Mouse (Mus musculus) olfactory bulb, adult 2 months (tissue): Measurements from ENCODE around the gene 7420426K07Rik. TPM values are rescaled to one million over a fixed set of nuclear protein-coding genes. Genes with fewer than 3 reads are reported as not detected.

Experiments
- H3K27ac ChIP-seq: fragments of 200-500 bp; 2 replicates; pipeline ENCODE4 v1.5.1; 2012; ENCODE audit warnings: low read depth, low read length; ENCODE audit not compliant: insufficient read depth
- H3K4me1 ChIP-seq: fragments of 200-500 bp; 2 replicates; pipeline ENCODE4 v1.6.1; 2012; ENCODE audit warnings: low read length; ENCODE audit not compliant: control insufficient read depth, insufficient read depth
- H3K4me3 ChIP-seq: fragments of 200-500 bp; 2 replicates; pipeline ENCODE4 v1.5.1; 2012; ENCODE audit warnings: mild to moderate bottlenecking, low read depth, low read length, moderate library complexity; ENCODE audit not compliant: insufficient read depth
- CTCF ChIP-seq: fragments of 200-500 bp; IDR thresholded peaks from 2 replicates; pipeline ENCODE4 v1.5.1; 2012; ENCODE audit warnings: low read depth, mild to moderate bottlenecking, low read length, moderate library complexity; ENCODE audit not compliant: insufficient read depth
- POLR2A ChIP-seq: fragments of 200-500 bp; IDR thresholded peaks from 2 replicates; pipeline ENCODE4 v1.6.1; 2012; ENCODE audit warnings: mild to moderate bottlenecking, low read depth, low read length, moderate library complexity; ENCODE audit not compliant: insufficient read depth
- WGBS: fragments of 180-500 bp; shearing (Covaris S2); methylation state at CpG from one replicate; pipeline ENCODE4 v1.1.7; 2018; 5-methylcytosine and 5-hydroxymethylcytosine counted together
- polyA plus RNA-seq: library from polyadenylated mRNA; stranded (reverse); fragments of >200 nt; gene quantifications from 2 replicates; pipeline ENCODE4 v1.2.4, GENCODE M21; 2012; ENCODE audit warnings: low replicate concordance; ENCODE audit not compliant: missing spikeins, insufficient read depth, insufficient read length

Gene 7420426K07Rik
- polyA plus RNA-seq: not detected in 2 replicates

GRCm38 (mm10) chr9:98902819-98903218, at the start of gene 7420426K07Rik:
7420426K07Rik (plus strand) TSS chr9:98903119.
- 96% methylated on average over 2 of the region's 2 CpGs for WGBS
- TF ChIP-seq CTCF (no peak), POLR2A (no peak)
- Histone ChIP-seq H3K27ac (no peak within 1 kb of the TSS), H3K4me3 (no peak within 1 kb of the TSS), H3K4me1 (no peaks in the 10 kb centered on the region)

- TF ChIP-seq CTCF (no peak), POLR2A (no peak)
- Histone ChIP-seq H3K4me1 (no peaks in the 10 kb centered on the region), H3K4me3 (no peak within 1 kb of the TSS), H3K27ac (no peak within 1 kb of the TSS)
- WGBS: 78% methylated on average over 18 of the region's 18 CpGs
Observed at GRCm38 (mm10) chr9:98856210-98856609, 46.7 kb upstream of the 7420426K07Rik start, which contains the start of gene Prr23a2. Prr23a2 (plus strand) TSS chr9:98856494.

- no peak overlapping the region for H3K27ac ChIP-seq
- WGBS: 80% methylated on average over 3 of the region's 3 CpGs
- H3K4me3 ChIP-seq: no peak overlapping the region
- no peaks in the 10 kb centered on the region for H3K4me1 ChIP-seq
- TF ChIP-seq POLR2A: no peak
- no peak for TF ChIP-seq CTCF
Observed at GRCm38 (mm10) chr9:98863463-98863862, 39.5 kb upstream of the 7420426K07Rik start.

GRCm38 (mm10) chr9:98864571-98864970, 38.3 kb upstream of the 7420426K07Rik start, which contains the start of gene Prr23a3:
Prr23a3 (plus strand) TSS chr9:98864767.
- TF ChIP-seq POLR2A (no peak), CTCF (no peak)
- WGBS: 68% methylated on average over 22 of the region's 22 CpGs
- Histone ChIP-seq H3K4me3 (no peak within 1 kb of the TSS), H3K4me1 (no peaks in the 10 kb centered on the region), H3K27ac (no peak within 1 kb of the TSS)

- Histone ChIP-seq H3K4me1 (no peaks in the 10 kb centered on the region), H3K4me3 (no peak overlapping the region), H3K27ac (no peak overlapping the region)
- TF ChIP-seq POLR2A (no peak), CTCF (no peak)
- WGBS: 84% methylated on average over 1 of the region's 1 CpGs
Observed at GRCm38 (mm10) chr9:98901486-98901885, 1.4 kb upstream of the 7420426K07Rik start.

- Histone ChIP-seq H3K4me1 (peaks cover 3% of the 10 kb centered on the region; the same call in 1 of the 2 replicates), H3K4me3 (no peak overlapping the region), H3K27ac (no peak overlapping the region)
- WGBS: 96% methylated on average over 5 of the region's 5 CpGs
- TF ChIP-seq POLR2A (no peak), CTCF (no peak)
Observed at GRCm38 (mm10) chr9:98920629-98921523, 18.0 kb downstream of the 7420426K07Rik start.

GRCm38 (mm10) chr9:98923119-98923518, 20.2 kb downstream of the 7420426K07Rik start:
- 19% methylated on average over 6 of the region's 6 CpGs for WGBS
- TF ChIP-seq POLR2A (no peak), CTCF (no peak)
- peaks cover 3% of the 10 kb centered on the region; the same call in 1 of the 2 replicates for H3K4me1 ChIP-seq
- no peak overlapping the region for H3K27ac ChIP-seq
- H3K4me3 ChIP-seq: no peak overlapping the region

GRCm38 (mm10) chr9:98924183-98924582, 21.3 kb downstream of the 7420426K07Rik start:
- peaks cover 3% of the 10 kb centered on the region; the same call in 1 of the 2 replicates for H3K4me1 ChIP-seq
- WGBS: 67% methylated on average over 6 of the region's 6 CpGs
- H3K4me3 ChIP-seq: no peak overlapping the region
- no peak overlapping the region for H3K27ac ChIP-seq
- TF ChIP-seq CTCF: no peak
- no peak for TF ChIP-seq POLR2A

- WGBS: 93% methylated on average over 2 of the region's 2 CpGs
- TF ChIP-seq CTCF (no peak), POLR2A (no peak)
- Histone ChIP-seq H3K4me1 (no peaks in the 10 kb centered on the region), H3K27ac (no peak overlapping the region), H3K4me3 (no peak overlapping the region)
Observed at GRCm38 (mm10) chr9:98929496-98929895, 26.6 kb downstream of the 7420426K07Rik start.
